Mouse (Mus musculus) splenic B cell, adult 2 months (primary cell): ENCODE data around the gene Ss18l1.

Experiments used
- DNase-seq: peaks from one replicate; pipeline ENCODE4 v3.0.0-alpha.2; 2011; ENCODE audit warnings: low read depth, low spot score
- H3K27me3 ChIP-seq: 2 replicates; pipeline ENCODE4 v1.6.1; 2012; ENCODE audit warnings: mild to moderate bottlenecking, low read length, moderate library complexity, mixed read lengths; ENCODE audit not compliant: control insufficient read depth, poor library complexity, insufficient read depth, severe bottlenecking
- H3K36me3 ChIP-seq: 2 replicates; pipeline ENCODE4 v1.6.1; 2012; ENCODE audit warnings: mild to moderate bottlenecking, low read length, moderate library complexity, mixed read lengths; ENCODE audit not compliant: control insufficient read depth, poor library complexity, insufficient read depth, severe bottlenecking

Ss18l1 gene

GRCm38 (mm10) chr2:180050986-180051385 is 8.7 kb downstream of the Ss18l1 start:
- H3K36me3 ChIP-seq: 0 out of 2 replicates have a peak, but pooled peaks cover 3% of the 10 kb centered on the region

GRCm38 (mm10) chr2:180051986-180052733 is 9.9 kb downstream of the Ss18l1 start:
- no peaks in the 10 kb centered on the region for H3K27me3 ChIP-seq
- DNase-seq: peak; percentile 61

More at GRCm38 (mm10) chr2:180050986-180051385, 8.7 kb downstream of the Ss18l1 start:
- DNase-seq: peak; percentile 89
- H3K27me3 ChIP-seq: no peaks in the 10 kb centered on the region

GRCm38 (mm10) chr2:180053001-180053400 is 10.7 kb downstream of the Ss18l1 start:
- no peaks in the 10 kb centered on the region for H3K27me3 ChIP-seq
- DNase-seq: no peak
- peaks cover 3% of the 10 kb centered on the region for H3K36me3 ChIP-seq

More at GRCm38 (mm10) chr2:180051986-180052733, 9.9 kb downstream of the Ss18l1 start:
- peaks cover 3% of the 10 kb centered on the region; the same call in 1 of the 2 replicates for H3K36me3 ChIP-seq

GRCm38 (mm10) chr2:180063338-180064131 is 21.2 kb downstream of the Ss18l1 start:
- Histone ChIP-seq H3K27me3 (no peaks in the 10 kb centered on the region), H3K36me3 (0 out of 2 replicates have a peak, but pooled peaks cover 2% of the 10 kb centered on the region)
- DNase-seq: no peak

GRCm38 (mm10) chr2:180069770-180070480 is 27.6 kb downstream of the Ss18l1 start:
- no peaks in the 10 kb centered on the region for H3K27me3 ChIP-seq
- no peak for DNase-seq

GRCm38 (mm10) chr2:180070481-180071453 is 28.5 kb downstream of the Ss18l1 start, which contains the start of gene Mtg2:
TSS of gene Mtg2 (plus strand) at chr2:180070588.
- H3K27me3 ChIP-seq: no peaks in the 10 kb centered on the region
- peak; percentile 92 for DNase-seq
- 0 out of 2 replicates have a peak, but pooled peaks cover 1% of the 10 kb centered on the region for H3K36me3 ChIP-seq

More at GRCm38 (mm10) chr2:180069770-180070480, 27.6 kb downstream of the Ss18l1 start:
- H3K36me3 ChIP-seq: 0 out of 2 replicates have a peak, but pooled peaks cover 1% of the 10 kb centered on the region

GRCm38 (mm10) chr2:180071671-180072070 is 29.4 kb downstream of the Ss18l1 start:
- no peaks in the 10 kb centered on the region; the same call in 1 of the 2 replicates for H3K27me3 ChIP-seq
- DNase-seq: no peak
- 0 out of 2 replicates have a peak, but pooled peaks cover 1% of the 10 kb centered on the region for H3K36me3 ChIP-seq

GRCm38 (mm10) chr2:180072886-180073285 is 30.6 kb downstream of the Ss18l1 start:
- no peak for DNase-seq
- Histone ChIP-seq H3K27me3 (no peaks in the 10 kb centered on the region; the same call in 1 of the 2 replicates), H3K36me3 (0 out of 2 replicates have a peak, but pooled peaks cover 1% of the 10 kb centered on the region)

- H3K27me3 ChIP-seq: no peaks in the 10 kb centered on the region; the same call in 1 of the 2 replicates
- no peak for DNase-seq
Observed at GRCm38 (mm10) chr2:180077622-180078021, 35.3 kb downstream of the Ss18l1 start.

GRCm38 (mm10) chr2:180080680-180081079 is 38.4 kb downstream of the Ss18l1 start:
- DNase-seq: no peak
- Histone ChIP-seq H3K27me3 (no peaks in the 10 kb centered on the region; the same call in 1 of the 2 replicates), H3K36me3 (peaks cover 3% of the 10 kb centered on the region; the same call in 1 of the 2 replicates)

More at GRCm38 (mm10) chr2:180077622-180078021, 35.3 kb downstream of the Ss18l1 start:
- H3K36me3 ChIP-seq: peaks cover 4% of the 10 kb centered on the region; the same call in 1 of the 2 replicates

- H3K27me3 ChIP-seq: no peaks in the 10 kb centered on the region
- no peak for DNase-seq
- H3K36me3 ChIP-seq: peaks cover 3% of the 10 kb centered on the region; the same call in 1 of the 2 replicates
Observed at GRCm38 (mm10) chr2:180083063-180083462, 40.8 kb downstream of the Ss18l1 start.

- H3K27me3 ChIP-seq: no peaks in the 10 kb centered on the region
- peaks cover 3% of the 10 kb centered on the region; the same call in 1 of the 2 replicates for H3K36me3 ChIP-seq
- DNase-seq: no peak
Observed at GRCm38 (mm10) chr2:180084565-180084964, 42.3 kb downstream of the Ss18l1 start.

GRCm38 (mm10) chr2:180085926-180086636 is 43.8 kb downstream of the Ss18l1 start:
- no peak for DNase-seq
- no peaks in the 10 kb centered on the region for H3K27me3 ChIP-seq
- no peaks in the 10 kb centered on the region for H3K36me3 ChIP-seq
